Mouse (Mus musculus): ENCODE data around the gene Pih1d1. TPM values are rescaled to one million over a fixed set of nuclear protein-coding genes. Genes with fewer than 3 reads are reported as not detected.
"Not testable (repeated sequence)": the region's sequence is repeated elsewhere in the genome, so short reads cannot be mapped to it uniquely, and the experiment has no call there.

Pih1d1 gene
- polyA plus RNA-seq, 1 experiment = 46.9 TPM

- no peaks in the 10 kb centered on the region; the same call in 1 of the 2 replicates for H3K4me1 ChIP-seq (ENCODE audit: control insufficient read depth, insufficient read depth, low read length)
- 73% methylated on average over 13 of the region's 13 CpGs for WGBS
- DNase-seq = no peak
- no peak overlapping the region for H3K4me3 ChIP-seq (replicated peaks; ENCODE audit: extremely low read depth, low read depth, low read length)
- TF ChIP-seq CTCF (IDR thresholded peaks at IDR 0.05; ENCODE audit: insufficient read depth, low read length) (no peak), POLR2A (IDR thresholded peaks at IDR 0.05; ENCODE audit: borderline replicate concordance, extremely low read depth, low read depth, low read length) (no peak)
Measured at GRCm38 (mm10) chr7:45144368-45145174, 9.5 kb upstream of the Pih1d1 start.

DNA sequence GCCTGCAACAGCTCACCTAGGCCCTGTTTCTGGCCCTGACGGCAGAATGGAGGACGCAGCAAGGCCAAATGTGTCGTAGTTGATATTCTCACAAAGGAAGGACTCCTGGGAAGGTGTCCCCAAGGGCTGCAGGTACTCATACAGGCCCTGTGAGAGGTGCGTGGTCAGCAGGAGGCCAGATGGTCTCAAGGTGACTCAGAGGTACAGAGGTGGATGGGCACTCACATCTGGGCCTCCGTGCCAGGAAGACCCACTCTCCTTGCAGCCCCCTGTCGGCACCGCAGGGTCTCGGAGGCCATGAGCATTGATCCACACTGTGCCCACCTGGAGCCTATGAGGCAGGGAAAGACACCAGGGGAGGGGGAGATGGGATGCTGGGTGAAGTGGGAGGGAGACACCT, 8.6 kb upstream of the Pih1d1 start:
- H3K4me1 ChIP-seq (ENCODE audit: control insufficient read depth, insufficient read depth, low read length) = peaks cover 2% of the 10 kb centered on the region
- WGBS = 96% methylated on average over 8 of the region's 8 CpGs

GRCm38 (mm10) chr7:45147267-45147666, 6.8 kb upstream of the Pih1d1 start:
- Histone ChIP-seq H3K4me1 (ENCODE audit: control insufficient read depth, insufficient read depth, low read length) (peaks cover 6% of the 10 kb centered on the region), H3K4me3 (replicated peaks; ENCODE audit: extremely low read depth, low read depth, low read length) (no peak overlapping the region)
- TF ChIP-seq CTCF (IDR thresholded peaks at IDR 0.05; ENCODE audit: insufficient read depth, low read length) = no peak
- no peak for TF ChIP-seq POLR2A (IDR thresholded peaks at IDR 0.05; ENCODE audit: borderline replicate concordance, extremely low read depth, low read depth, low read length)
- WGBS = 90% methylated on average over 11 of the region's 11 CpGs
- DNase-seq = no peak

More for the DNA sequence above, 8.6 kb upstream of the Pih1d1 start:
- no peak overlapping the region for H3K4me3 ChIP-seq (replicated peaks; ENCODE audit: extremely low read depth, low read depth, low read length)
- no peak for TF ChIP-seq POLR2A (IDR thresholded peaks at IDR 0.05; ENCODE audit: borderline replicate concordance, extremely low read depth, low read depth, low read length)
- no peak for TF ChIP-seq CTCF (IDR thresholded peaks at IDR 0.05; ENCODE audit: insufficient read depth, low read length)
- DNase-seq = no peak

DNA sequence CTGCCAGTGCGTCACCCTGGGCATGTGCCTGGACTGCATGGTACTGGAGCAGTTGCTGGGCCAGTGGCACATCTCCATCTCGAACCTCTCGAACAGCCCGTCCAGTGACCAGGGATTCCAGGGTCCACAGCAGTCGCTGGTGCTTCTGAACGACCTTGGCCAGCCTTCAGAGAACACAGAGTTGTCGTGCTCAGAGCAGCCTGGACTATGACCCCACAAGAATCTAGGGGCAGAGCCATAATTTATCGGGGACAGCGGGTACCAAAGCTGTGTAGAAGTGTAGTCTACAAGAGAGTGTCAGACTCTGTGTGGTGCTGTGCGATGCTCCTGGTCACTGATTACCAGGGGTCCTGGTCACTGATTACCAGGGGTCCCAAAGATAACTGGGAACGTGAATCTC, 6.2 kb upstream of the Pih1d1 start:
- 76% methylated on average over 11 of the region's 11 CpGs for WGBS
- no peak for TF ChIP-seq POLR2A (IDR thresholded peaks at IDR 0.05; ENCODE audit: borderline replicate concordance, extremely low read depth, low read depth, low read length)
- no peak for TF ChIP-seq CTCF (IDR thresholded peaks at IDR 0.05; ENCODE audit: insufficient read depth, low read length)
- Histone ChIP-seq H3K4me3 (replicated peaks; ENCODE audit: extremely low read depth, low read depth, low read length) (no peak overlapping the region), H3K4me1 (ENCODE audit: control insufficient read depth, insufficient read depth, low read length) (peaks cover 6% of the 10 kb centered on the region)
- DNase-seq = no peak

- DNase-seq = no peak
- Histone ChIP-seq H3K4me1 (ENCODE audit: control insufficient read depth, insufficient read depth, low read length) (peaks cover 6% of the 10 kb centered on the region), H3K4me3 (replicated peaks; ENCODE audit: extremely low read depth, low read depth, low read length) (no peak overlapping the region)
- TF ChIP-seq POLR2A (IDR thresholded peaks at IDR 0.05; ENCODE audit: borderline replicate concordance, extremely low read depth, low read depth, low read length) = no peak
- TF ChIP-seq CTCF (IDR thresholded peaks at IDR 0.05; ENCODE audit: insufficient read depth, low read length) = no peak
- WGBS = 54% methylated on average over 4 of the region's 4 CpGs
Measured at GRCm38 (mm10) chr7:45148534-45149098, 5.5 kb upstream of the Pih1d1 start.

DNA sequence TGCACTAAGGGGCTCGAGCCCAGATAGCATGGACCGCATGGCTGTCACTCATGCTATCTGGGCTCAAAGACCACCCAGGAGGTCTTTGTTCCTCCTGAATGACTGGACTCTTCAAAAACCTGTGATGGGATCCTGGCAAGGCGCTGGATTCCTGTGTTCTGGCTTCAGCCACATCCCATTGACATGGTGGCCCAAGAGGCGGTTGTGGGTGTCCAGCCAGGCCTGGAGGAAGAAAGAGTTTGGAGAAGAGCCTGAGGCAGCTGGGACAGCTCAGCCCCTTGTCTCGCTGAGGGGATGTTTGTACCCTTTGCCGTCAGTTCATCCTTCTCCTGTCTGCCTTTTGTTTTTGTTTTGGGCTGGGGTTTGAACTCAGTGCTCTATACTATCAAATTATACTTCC, 4.6 kb upstream of the Pih1d1 start:
- 65% methylated on average over 6 of the region's 6 CpGs for whole genome bisulfite sequencing
- H3K4me3 ChIP-seq (replicated peaks; ENCODE audit: extremely low read depth, low read depth, low read length) = no peak overlapping the region

GRCm38 (mm10) chr7:45150321-45150720, 3.8 kb upstream of the Pih1d1 start:
- no peak overlapping the region for H3K4me3 ChIP-seq (replicated peaks; ENCODE audit: extremely low read depth, low read depth, low read length)
- WGBS = 61% methylated on average over 4 of the region's 4 CpGs
- no peak for DNase-seq
- H3K4me1 ChIP-seq (ENCODE audit: control insufficient read depth, insufficient read depth, low read length) = peaks cover 6% of the 10 kb centered on the region
- TF ChIP-seq CTCF (IDR thresholded peaks at IDR 0.05; ENCODE audit: insufficient read depth, low read length) (no peak), POLR2A (IDR thresholded peaks at IDR 0.05; ENCODE audit: borderline replicate concordance, extremely low read depth, low read depth, low read length) (no peak)

More for the DNA sequence above, 4.6 kb upstream of the Pih1d1 start:
- DNase-seq = no peak
- peaks cover 6% of the 10 kb centered on the region for H3K4me1 ChIP-seq (ENCODE audit: control insufficient read depth, insufficient read depth, low read length)
- TF ChIP-seq POLR2A (IDR thresholded peaks at IDR 0.05; ENCODE audit: borderline replicate concordance, extremely low read depth, low read depth, low read length) = no peak
- no peak for TF ChIP-seq CTCF (IDR thresholded peaks at IDR 0.05; ENCODE audit: insufficient read depth, low read length)

- Histone ChIP-seq H3K4me1 (ENCODE audit: control insufficient read depth, insufficient read depth, low read length) (peaks cover 6% of the 10 kb centered on the region), H3K4me3 (replicated peaks; ENCODE audit: extremely low read depth, low read depth, low read length) (no peak overlapping the region)
- peak; percentile 17; the same call in 1 of the 2 replicates for TF ChIP-seq POLR2A (IDR thresholded peaks at IDR 0.05; ENCODE audit: borderline replicate concordance, extremely low read depth, low read depth, low read length)
- no peak for TF ChIP-seq CTCF (IDR thresholded peaks at IDR 0.05; ENCODE audit: insufficient read depth, low read length)
- WGBS = 25% methylated on average over 11 of the region's 11 CpGs
- no peak for DNase-seq
Measured at GRCm38 (mm10) chr7:45151303-45151702, 2.8 kb upstream of the Pih1d1 start.

GRCm38 (mm10) chr7:45153052-45153451, 1.1 kb upstream of the Pih1d1 start:
- not testable (repeated sequence) for DNase-seq; H3K4me1 ChIP-seq (ENCODE audit: control insufficient read depth, insufficient read depth, low read length); H3K4me3 ChIP-seq (replicated peaks; ENCODE audit: extremely low read depth, low read depth, low read length)
- WGBS = 93% methylated on average over 2 of the region's 2 CpGs

- no peak for TF ChIP-seq POLR2A (IDR thresholded peaks at IDR 0.05; ENCODE audit: borderline replicate concordance, extremely low read depth, low read depth, low read length)
- TF ChIP-seq CTCF (IDR thresholded peaks at IDR 0.05; ENCODE audit: insufficient read depth, low read length) = no peak
- Histone ChIP-seq H3K4me3 (replicated peaks; ENCODE audit: extremely low read depth, low read depth, low read length) (peak overlapping the region; percentile 93), H3K4me1 (ENCODE audit: control insufficient read depth, insufficient read depth, low read length) (peaks cover 6% of the 10 kb centered on the region)
- WGBS = 3% methylated on average over 5 of the region's 5 CpGs
- DNase-seq = no peak
Measured at GRCm38 (mm10) chr7:45153586-45153985, 517 bp upstream of the Pih1d1 start.
